Mouse (Mus musculus) naive thymus-derived CD4-positive, alpha-beta T cell, adult 2 months (primary cell): ENCODE data around the gene Gm36210.

Source experiments
- DNase-seq: peaks from one replicate; pipeline ENCODE4 v3.0.0-alpha.2; 2011; ENCODE audit warnings: low read depth

Gm36210 gene

GRCm38 (mm10) chr7:4906466-4906950, at the start of gene Gm36210:
Gene Gm36210, minus strand, starts transcription at chr7:4906516.
- DNase-seq, result no peak

- DNase-seq, result no peak
Measured at GRCm38 (mm10) chr7:4953815-4954445, 47.6 kb upstream of the Gm36210 start.

- DNase-seq, result no peak
Measured at GRCm38 (mm10) chr7:4950561-4951342, 44.4 kb upstream of the Gm36210 start.

- DNase-seq, result peak; percentile 85
Measured at GRCm38 (mm10) chr7:4948386-4948785, 42.1 kb upstream of the Gm36210 start.

GRCm38 (mm10) chr7:4947855-4948254, 41.5 kb upstream of the Gm36210 start:
- no peak for DNase-seq

- DNase-seq, result peak; percentile 97
Measured at GRCm38 (mm10) chr7:4943223-4943815, 37.0 kb upstream of the Gm36210 start.

GRCm38 (mm10) chr7:4942673-4943072, 36.4 kb upstream of the Gm36210 start:
- DNase-seq, result no peak

GRCm38 (mm10) chr7:4940068-4940479, 33.8 kb upstream of the Gm36210 start:
- peak; percentile 93 for DNase-seq

GRCm38 (mm10) chr7:4938456-4938855, 32.1 kb upstream of the Gm36210 start:
- peak; percentile 85 for DNase-seq

- no peak for DNase-seq
Measured at GRCm38 (mm10) chr7:4937392-4937791, 31.1 kb upstream of the Gm36210 start.

GRCm38 (mm10) chr7:4936832-4937231, 30.5 kb upstream of the Gm36210 start:
- DNase-seq, result no peak

GRCm38 (mm10) chr7:4934160-4934914, 28.0 kb upstream of the Gm36210 start:
- no peak for DNase-seq

- DNase-seq, result no peak
Measured at GRCm38 (mm10) chr7:4933103-4933502, 26.8 kb upstream of the Gm36210 start.

- DNase-seq, result no peak
Measured at GRCm38 (mm10) chr7:4928323-4928722, 22.0 kb upstream of the Gm36210 start.

- DNase-seq, result no peak
Measured at GRCm38 (mm10) chr7:4927711-4928110, 21.4 kb upstream of the Gm36210 start.

- DNase-seq, result no peak
Measured at GRCm38 (mm10) chr7:4926849-4927248, 20.5 kb upstream of the Gm36210 start.

GRCm38 (mm10) chr7:4925441-4926381, 19.4 kb upstream of the Gm36210 start, which contains the start of gene Ssc5d:
Gene Ssc5d, plus strand, starts transcription at chr7:4925785.
- DNase-seq, result no peak

GRCm38 (mm10) chr7:4924891-4925301, 18.6 kb upstream of the Gm36210 start:
- DNase-seq, result peak; percentile 9

- DNase-seq, result peak; percentile 11
Measured at GRCm38 (mm10) chr7:4924483-4924882, 18.2 kb upstream of the Gm36210 start.

- peak; percentile 34 for DNase-seq
Measured at GRCm38 (mm10) chr7:4923586-4924364, 17.5 kb upstream of the Gm36210 start.
